Mouse (Mus musculus) central nervous system, embryonic 14 days (tissue): ENCODE data around the gene Gpr15. TPM values are rescaled to one million over a fixed set of nuclear protein-coding genes. Genes with fewer than 3 reads are reported as not detected.

Experiments
- polyA plus RNA-seq: library from polyadenylated mRNA; depleted of rRNA; stranded (reverse); fragments of >200 nt; gene quantifications from 2 replicates; pipeline ENCODE4 v1.2.3, GENCODE M21; 2012; rRNA removed

Gene Gpr15
- polyA plus RNA-seq, result 0.13 and 0.15 TPM in 2 replicates

GRCm38 (mm10) chr16:58718666-58719120 is at the start of gene Gpr15:
Gene Gpr15 (minus strand): TSS chr16:58719070.

DNA sequence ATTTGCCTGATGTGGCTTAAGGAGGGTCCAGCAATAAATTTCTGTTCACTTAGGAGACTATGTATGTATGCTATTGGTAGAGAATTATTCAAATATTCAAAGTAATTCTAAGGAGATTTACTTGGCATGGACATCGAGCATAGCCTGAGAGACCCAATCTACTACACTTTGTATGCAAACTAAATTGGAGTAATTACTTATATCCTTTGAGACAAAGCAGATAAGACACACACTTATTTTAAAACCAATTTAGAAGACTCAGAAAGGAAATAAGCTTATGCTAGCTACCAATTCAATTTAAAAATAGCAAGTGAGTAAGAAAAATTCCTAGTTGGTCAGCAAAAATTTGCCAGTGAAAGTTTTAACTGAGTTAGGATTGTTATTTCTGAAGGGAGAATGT is 44.2 kb upstream of the Gpr15 start, which contains the start of gene Olfr172:
Olfr172 (minus strand) TSS at position 101 of the 400 bp plus-strand sequence.

GRCm38 (mm10) chr16:58727477-58728131 is 8.7 kb upstream of the Gpr15 start, which contains the start of gene Cldnd1:
Gene Cldnd1 (plus strand): TSS chr16:58727910.

GRCm38 (mm10) chr16:58669917-58670630 is 48.8 kb downstream of the Gpr15 start, which contains the start of gene Cpox:
Gene Cpox (plus strand): TSS chr16:58670292.

Other genes with a start within 250 kb of the Gpr15 start
- 7.0 and 7.6 TPM in 2 replicates for gene St3gal6, start 194.8 kb downstream of the Gpr15 start, polyA plus RNA-seq
- gene Gm813, start 102.1 kb downstream of the Gpr15 start, polyA plus RNA-seq, result not detected in 2 replicates
- gene E330017A01Rik, start 80.3 kb downstream of the Gpr15 start, polyA plus RNA-seq, result 0.05 and 0.09 TPM in 2 replicates
- 11.1 and 13.3 TPM in 2 replicates for gene Cpox, start 48.8 kb downstream of the Gpr15 start, polyA plus RNA-seq
- 98.9 and 102 TPM in 2 replicates for gene Cldnd1, start 8.8 kb upstream of the Gpr15 start, polyA plus RNA-seq
- not detected in 2 replicates for gene Olfr172, start 44.1 kb upstream of the Gpr15 start, polyA plus RNA-seq
- gene Olfr173, start 81.2 kb upstream of the Gpr15 start, polyA plus RNA-seq, result not detected in 2 replicates
- not detected in 2 replicates for gene Olfr175-ps1, start 107.7 kb upstream of the Gpr15 start, polyA plus RNA-seq
- not detected in 2 replicates for gene Olfr177, start 155.7 kb upstream of the Gpr15 start, polyA plus RNA-seq
- not detected in 2 replicates for gene Olfr178, start 173.0 kb upstream of the Gpr15 start, polyA plus RNA-seq
- gene Olfr181, start 209.7 kb upstream of the Gpr15 start, polyA plus RNA-seq, result not detected in 2 replicates
- not detected in 2 replicates for gene Olfr180, start 210.3 kb upstream of the Gpr15 start, polyA plus RNA-seq